Mouse (Mus musculus) urinary bladder, postnatal 4 days (tissue): ENCODE measurements around the gene Myb.

ENCODE experiments used
- DNase-seq, 2 experiments: peaks; one replicate each; pipeline ENCODE4 v3.0.0; 2021 to 2022; ENCODE audit warnings: low spot score in 2 of 2

Myb gene

GRCm38 (mm10) chr10:21128086-21128611 lies 32.6 kb downstream of the Myb start:
- no peak for DNase-seq

DNA sequence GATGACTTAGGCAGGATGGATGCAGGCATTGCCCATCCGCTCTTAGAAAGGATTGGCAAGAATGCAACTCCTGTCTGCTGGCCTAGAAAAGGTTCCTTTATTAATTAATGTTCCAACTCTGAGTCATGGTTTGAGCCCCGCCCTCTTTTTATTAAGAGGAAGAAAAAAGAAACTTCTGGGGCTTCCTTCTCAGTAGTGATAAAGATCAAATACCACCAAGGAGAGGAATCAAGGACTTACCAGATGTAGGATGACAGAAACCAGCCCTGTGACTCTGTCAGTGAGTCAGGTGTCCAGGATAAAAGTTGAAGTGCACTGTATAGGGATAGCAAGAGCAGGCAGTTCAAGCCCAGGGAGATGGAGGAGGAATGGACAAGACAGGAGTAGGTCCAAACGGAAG lies 42.4 kb downstream of the Myb start:
- DNase-seq, result no peak

- DNase-seq, result no peak
These were observed 46.3 kb downstream of the Myb start for GRCm38 (mm10) chr10:21114459-21114858.

- no peak for DNase-seq
These were observed 48.1 kb downstream of the Myb start for GRCm38 (mm10) chr10:21112689-21113088.

GRCm38 (mm10) chr10:21109337-21110056 lies 51.3 kb downstream of the Myb start:
- DNase-seq, result no peak

GRCm38 (mm10) chr10:21108796-21109195 lies 52.0 kb downstream of the Myb start:
- DNase-seq, result no peak

GRCm38 (mm10) chr10:21108182-21108581 lies 52.6 kb downstream of the Myb start:
- no peak for DNase-seq

GRCm38 (mm10) chr10:21105206-21105605 lies 55.6 kb downstream of the Myb start:
- no peak for DNase-seq

GRCm38 (mm10) chr10:21102689-21103088 lies 58.1 kb downstream of the Myb start:
- DNase-seq, result no peak

DNA sequence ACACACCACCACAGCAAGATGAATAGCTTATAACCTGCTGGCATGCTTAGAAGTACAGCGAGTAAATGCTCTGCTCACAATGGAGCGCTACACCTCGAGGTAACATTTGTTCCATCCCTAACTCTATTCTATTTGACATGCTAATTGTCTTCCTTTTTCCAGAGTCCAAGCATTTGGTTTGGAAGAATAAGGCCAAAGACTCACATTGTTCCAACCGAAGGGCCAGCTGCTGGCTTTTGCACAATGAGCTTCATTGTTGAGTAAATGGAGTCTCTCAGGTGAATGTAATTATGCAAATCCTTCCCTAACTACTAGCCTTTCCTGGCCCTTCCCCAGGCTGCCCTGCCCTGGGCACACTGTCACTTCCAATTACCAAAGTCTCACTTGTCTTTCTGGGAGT lies 58.8 kb downstream of the Myb start:
- no peak for DNase-seq

DNA sequence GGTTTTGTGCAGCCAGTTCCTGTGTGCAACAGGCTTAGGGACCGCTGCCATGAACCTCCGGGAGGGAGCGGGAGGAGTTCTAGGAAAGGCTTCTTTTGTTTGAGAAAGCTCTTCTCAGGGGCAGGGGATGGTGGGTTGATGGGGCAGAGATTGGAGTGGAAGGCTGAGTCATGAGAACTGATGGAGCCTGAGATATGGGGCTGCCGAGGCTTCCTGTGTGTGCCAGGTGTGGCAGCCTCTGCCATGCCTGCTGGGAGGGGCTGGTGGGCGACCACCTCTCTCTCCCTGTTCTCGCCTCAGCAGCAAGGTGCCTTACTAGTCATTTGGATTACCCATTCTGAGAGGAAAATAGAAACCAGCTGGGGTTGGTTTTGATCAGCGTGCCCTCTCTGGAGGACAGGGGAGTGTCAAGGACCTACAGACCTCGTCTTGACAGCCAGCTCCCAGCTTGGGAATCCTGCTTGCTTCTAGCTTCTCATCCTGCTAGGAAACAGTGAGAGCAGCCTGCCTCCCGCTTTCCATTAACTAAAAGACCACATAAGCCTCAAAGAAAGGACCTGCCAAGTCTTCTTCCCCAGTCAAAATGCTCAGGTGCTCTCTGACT lies 60.0 kb downstream of the Myb start:
- DNase-seq, result no peak

GRCm38 (mm10) chr10:21099515-21099914 lies 61.3 kb downstream of the Myb start:
- DNase-seq, result no peak

- DNase-seq, result no peak
These were observed 65.2 kb downstream of the Myb start for GRCm38 (mm10) chr10:21095541-21095940.

GRCm38 (mm10) chr10:21094896-21095295 lies 65.9 kb downstream of the Myb start:
- no peak for DNase-seq

- no peak for DNase-seq
These were observed 67.5 kb downstream of the Myb start for GRCm38 (mm10) chr10:21093301-21093700.

DNA sequence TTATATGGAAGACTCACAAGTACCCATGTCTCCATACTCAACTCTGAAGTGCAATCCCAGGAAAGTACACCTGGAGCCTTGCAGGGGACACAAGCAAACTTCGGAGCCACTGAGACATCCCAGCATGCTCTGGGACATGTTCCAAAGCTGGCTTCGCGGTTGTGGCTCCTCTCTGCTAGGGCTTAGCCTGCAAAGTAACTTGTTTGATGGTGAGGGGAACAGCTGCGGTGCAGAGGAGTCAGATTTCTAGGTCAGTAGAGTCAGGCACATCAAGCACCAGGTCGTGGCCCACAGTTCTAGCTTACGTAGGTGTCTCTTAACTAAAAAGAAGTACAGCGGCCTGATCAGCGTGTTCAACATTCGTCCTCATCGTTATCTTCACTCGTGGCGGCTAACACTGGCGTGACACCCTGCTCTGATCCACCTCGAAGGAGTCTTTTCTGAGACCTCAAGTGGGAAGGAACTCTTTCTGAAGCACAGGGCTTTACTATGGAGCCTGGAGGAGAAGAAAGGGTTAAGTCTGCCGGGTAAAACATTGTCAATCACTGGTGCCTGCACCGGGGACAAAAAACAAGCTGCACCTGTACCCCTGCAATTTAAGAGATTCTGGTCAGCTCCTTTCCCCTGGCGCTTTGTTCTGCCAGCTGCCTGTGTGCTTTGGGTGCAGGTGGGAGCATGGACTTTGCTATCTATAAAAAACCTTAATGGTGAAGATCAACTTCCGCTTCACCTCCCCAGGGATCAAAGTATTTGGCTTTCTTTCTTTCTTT lies 68.1 kb downstream of the Myb start:
- DNase-seq, result no peak

- DNase-seq, result no peak
These were observed 69.7 kb downstream of the Myb start for GRCm38 (mm10) chr10:21090922-21091700.

- DNase-seq, result no peak
These were observed 71.2 kb downstream of the Myb start for GRCm38 (mm10) chr10:21089541-21089940.

DNA sequence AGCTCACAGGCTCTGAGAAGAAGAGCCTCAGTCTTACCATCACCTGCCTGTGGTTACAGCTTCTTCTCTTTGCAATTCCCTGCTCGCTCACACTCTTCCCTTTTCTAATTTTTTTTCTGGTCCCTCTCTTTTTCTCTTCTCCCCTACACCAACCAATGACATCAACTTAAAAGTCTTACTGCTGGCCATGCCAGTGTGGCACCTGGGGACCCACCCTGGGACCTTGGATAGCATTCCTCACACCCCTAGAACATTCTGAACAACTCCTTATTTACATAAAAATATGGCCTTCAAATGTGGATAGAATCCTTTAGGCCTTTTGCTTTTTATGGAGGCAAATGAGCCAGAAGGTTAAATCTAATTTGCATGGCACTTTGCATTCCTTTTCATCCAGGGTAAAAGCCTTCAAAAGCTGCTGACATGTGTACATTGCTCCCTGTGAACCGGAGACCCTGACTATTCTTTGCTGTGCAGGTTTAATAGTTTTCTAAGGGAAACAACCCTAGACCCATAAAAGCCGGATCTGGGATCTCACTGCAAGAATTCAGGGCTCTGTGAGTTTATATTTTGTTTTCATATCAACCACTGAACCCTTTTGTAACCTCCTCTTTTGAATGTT lies 73.1 kb downstream of the Myb start:
- no peak for DNase-seq

GRCm38 (mm10) chr10:21085044-21085443 lies 75.7 kb downstream of the Myb start:
- DNase-seq, result no peak

DNA sequence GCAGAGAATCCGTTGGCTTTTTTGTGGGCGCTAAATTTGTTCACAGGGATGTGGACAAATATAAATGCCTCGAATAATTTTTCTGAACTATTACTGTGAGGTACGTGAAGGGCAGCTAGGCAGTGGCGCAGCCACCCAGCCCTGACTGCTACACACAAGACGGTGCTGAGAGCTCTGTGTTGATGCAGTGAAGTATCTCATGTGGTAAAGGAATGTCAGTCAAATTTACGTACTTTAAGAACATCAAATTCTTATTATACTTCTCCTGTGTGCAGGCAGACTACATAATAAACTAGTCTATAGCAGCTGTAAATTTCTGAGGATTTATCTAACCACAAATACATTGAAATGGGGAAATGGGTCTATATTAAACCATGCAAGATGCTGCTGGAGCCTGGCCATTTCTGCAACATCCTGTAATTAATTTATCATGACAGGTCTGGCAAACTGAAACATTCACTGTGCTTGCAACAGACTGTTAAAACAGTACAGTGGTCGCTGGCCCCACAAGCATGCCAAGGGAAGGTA lies 77.3 kb downstream of the Myb start:
- DNase-seq, result no peak
